Mouse (Mus musculus): Measurements from ENCODE around the gene Rps19bp1.

Rps19bp1 gene

DNA sequence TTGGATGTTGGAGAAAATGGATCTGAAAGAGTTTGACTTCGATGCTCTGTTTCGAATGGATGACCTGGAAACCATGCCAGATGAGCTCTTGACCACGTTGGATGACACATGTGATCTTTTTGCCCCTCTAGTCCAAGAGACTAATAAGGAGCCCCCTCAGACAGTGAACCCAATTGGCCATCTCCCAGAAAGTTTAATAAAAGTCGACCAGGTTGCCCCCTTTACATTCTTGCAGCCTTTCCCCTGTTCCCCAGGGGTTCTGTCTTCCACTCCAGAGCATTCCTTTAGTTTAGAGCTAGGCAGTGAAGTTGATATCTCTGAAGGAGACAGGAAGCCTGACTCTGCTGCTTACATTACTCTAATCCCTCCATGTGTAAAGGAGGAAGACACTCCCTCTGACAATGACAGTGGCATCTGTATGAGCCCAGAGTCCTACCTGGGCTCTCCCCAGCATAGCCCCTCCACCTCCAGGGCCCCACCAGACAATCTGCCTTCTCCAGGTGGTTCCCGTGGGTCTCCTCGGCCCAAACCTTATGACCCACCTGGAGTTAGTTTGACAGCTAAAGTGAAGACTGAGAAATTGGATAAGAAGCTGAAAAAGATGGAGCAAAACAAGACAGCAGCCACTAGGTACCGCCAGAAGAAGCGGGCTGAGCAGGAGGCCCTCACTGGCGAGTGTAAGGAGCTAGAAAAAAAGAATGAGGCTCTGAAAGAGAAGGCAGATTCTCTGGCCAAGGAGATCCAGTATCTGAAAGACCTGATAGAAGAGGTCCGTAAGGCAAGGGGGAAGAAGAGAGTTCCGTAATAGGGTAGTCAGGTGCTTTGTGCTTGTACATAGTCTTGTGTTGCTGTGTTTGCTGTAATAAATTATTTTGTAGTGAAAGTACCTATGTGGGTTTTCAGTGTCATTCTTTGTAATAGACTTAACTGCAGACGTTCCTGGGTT is 7.2 kb downstream of the Rps19bp1 start:
- in situ Hi-C loops (cut with MboI, MseI): no loop called here

DNA sequence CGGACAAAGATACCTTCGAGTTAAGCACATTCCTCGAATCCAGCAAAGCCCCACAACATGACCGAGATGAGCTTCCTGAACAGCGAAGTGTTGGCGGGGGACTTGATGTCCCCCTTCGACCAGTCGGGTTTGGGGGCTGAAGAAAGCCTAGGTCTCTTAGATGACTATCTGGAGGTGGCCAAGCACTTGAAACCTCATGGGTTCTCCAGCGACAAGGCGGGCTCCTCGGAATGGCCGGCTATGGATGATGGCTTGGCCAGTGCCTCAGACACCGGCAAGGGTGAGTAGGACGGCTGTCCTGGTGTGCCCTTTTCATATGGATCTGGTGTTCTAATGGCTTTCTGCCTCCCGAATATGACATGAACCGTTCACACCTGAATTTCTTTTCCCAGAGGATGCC is 7.9 kb downstream of the Rps19bp1 start:
- in situ Hi-C loops (cut with MboI, MseI): no loop called here

DNA sequence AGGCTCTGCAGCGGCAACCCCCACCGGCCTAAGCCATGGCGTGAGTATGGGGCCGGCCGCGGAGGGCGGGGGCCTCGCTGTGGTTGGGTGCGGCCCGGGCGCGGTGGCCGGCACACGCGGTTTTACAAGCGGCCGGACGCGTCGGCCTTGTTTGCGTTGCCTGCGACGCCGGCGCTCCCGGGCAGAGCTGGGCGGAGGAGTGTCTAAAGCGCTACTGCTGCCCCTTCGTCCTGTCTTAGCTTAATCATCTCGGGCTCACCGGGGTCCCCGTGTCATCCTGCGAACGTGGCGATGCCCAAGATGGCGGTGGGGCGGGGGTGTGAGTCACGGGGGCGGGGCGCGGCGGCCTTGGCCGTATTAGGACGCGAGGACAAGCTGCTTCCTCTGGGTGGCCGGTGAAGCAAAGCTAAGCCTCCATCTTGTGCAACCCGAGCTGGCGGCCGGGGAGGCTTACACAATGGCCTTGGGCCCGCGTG is 8.4 kb downstream of the Rps19bp1 start:
- in situ Hi-C loops (cut with MboI, MseI): no loop called here

GRCm38 (mm10) chr15:80254847-80255645 is 9.1 kb downstream of the Rps19bp1 start, which contains the start of gene Atf4:
Gene Atf4 (plus strand): TSS chr15:80255184.
- in situ Hi-C loops (cut with MboI, MseI): no loop called here

- in situ Hi-C loops (cut with MboI, MseI): no loop called here
Measured at GRCm38 (mm10) chr15:80254207-80254606, 9.9 kb downstream of the Rps19bp1 start.

GRCm38 (mm10) chr15:80253530-80253929 is 10.6 kb downstream of the Rps19bp1 start:
- in situ Hi-C loops (cut with MboI, MseI): no loop called here

GRCm38 (mm10) chr15:80250586-80250985 is 13.5 kb downstream of the Rps19bp1 start:
- in situ Hi-C loops (cut with MboI, MseI): no loop called here

DNA sequence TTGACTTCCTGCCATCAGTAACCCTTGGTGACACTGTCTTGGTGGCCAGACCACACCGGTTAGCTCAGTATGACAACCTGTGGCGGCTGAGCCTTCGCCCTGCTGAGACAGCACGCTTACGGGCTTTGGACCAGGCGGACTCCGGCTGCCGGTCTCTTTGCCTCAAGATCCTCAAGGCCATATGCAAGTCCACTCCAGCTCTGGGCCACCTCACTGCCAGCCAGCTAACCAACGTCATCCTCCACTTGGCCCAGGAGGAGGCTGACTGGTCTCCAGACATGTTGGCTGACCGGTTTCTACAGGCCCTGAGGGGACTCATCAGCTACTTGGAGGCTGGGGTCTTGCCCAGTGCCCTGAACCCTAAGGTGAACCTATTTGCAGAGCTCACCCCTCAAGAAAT is 14.4 kb downstream of the Rps19bp1 start:
- in situ Hi-C loops (cut with MboI, MseI): loop anchor here (25.0 kb wide), 1 partner anchor 1163 kb away; the partner anchor contains the start of genes Dnajb7, St13 and Xpnpep3

- in situ Hi-C loops (cut with MboI, MseI): loop anchor here (25.0 kb wide), 1 partner anchor 1164 kb away; the partner anchor contains the start of genes Dnajb7, St13 and Xpnpep3
Measured at GRCm38 (mm10) chr15:80248596-80248995, 15.5 kb downstream of the Rps19bp1 start.

DNA sequence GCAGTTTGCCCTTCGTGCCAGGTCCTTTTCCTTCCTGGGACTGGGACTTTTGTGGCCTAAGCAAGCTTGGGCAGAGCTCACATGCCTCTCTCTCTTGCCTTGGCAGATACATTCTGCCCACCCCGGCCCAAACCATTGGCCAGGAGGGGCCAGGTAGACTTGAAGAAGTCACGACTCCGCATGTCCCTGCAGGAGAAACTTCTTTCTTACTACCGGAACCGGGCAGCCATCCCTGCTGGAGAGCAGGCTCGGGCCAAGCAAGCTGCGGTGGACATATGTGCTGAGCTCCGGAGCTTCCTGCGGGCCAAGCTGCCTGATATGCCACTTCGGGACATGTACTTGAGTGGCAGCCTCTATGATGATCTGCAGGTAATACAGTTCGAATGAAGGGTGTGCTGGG is 16.0 kb downstream of the Rps19bp1 start:
- in situ Hi-C loops (cut with MboI, MseI): loop anchor here (25.0 kb wide), 1 partner anchor 1164 kb away; the partner anchor contains the start of genes Dnajb7, St13 and Xpnpep3

DNA sequence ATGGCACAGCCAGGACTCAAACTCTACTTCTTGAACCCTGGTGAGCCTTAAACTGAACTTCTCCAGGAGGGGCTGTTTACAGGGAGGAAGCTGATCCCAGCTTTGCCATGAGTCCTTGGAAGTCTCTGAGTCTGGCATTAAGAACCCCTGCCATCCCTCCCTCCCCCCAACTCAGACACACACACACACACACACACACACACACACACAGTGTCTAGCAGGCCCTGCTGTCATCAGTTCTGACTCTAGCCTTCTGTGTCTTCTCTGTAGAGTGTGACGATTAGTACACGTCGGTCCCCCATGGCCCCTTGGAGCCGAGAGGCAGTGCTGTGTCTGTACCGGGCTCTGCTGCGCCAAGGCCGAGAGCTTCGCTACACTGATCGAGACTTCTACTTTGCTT is 28.6 kb downstream of the Rps19bp1 start, which contains the start of gene AC140267.1:
TSS of gene AC140267.1 (plus strand) at position 301 of the 400 bp plus-strand sequence.
- in situ Hi-C loops (cut with MboI, MseI): loop anchor here (25.0 kb wide), 1 partner anchor 1177 kb away; the partner anchor contains the start of genes Dnajb7, St13 and Xpnpep3

DNA sequence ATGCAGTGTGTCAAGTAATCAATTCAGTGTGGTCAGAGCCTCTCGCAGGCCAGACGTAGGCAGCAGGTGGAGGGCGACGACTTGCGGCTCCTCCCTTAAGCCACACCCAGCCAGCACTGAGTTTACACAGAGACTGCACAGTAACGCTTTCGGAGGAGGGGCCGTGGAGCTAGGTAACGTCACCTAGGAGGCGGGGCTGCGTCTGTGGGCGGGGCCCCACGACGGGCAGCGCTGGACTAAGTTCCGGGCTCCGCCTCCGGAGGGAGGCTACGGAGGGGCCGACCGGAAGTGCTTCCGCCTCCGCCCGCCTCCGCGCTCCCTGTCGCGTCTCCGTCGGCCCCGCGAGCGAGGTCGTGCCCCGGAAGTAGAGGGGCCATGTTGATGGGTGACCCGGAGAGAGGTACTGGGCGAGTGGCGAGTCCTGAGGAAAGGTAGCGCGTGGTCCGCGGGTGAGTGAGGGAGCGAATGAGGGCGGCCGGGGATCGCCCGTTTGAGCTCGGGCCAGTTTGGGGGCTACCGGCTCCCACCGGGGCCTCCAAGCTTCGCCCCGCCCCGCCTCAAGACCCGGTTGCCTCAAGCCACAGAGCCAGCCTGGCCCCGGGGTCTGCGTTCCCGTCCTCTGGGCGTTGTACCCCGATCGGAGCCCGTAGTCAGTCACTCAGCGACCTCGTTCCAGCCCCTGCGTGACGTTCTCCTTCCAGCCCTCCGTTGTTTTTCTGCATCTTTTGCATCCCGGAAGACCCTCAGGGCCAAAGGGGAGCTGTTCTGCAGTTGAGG is 30.2 kb downstream of the Rps19bp1 start, which contains the start of gene Mief1:
TSS of gene Mief1 (plus strand) at position 286 of the 777 bp plus-strand sequence.
- in situ Hi-C loops (cut with MboI, MseI): loop anchor here (5.0 to 25.0 kb wide), 2 partner anchors 82 to 1178 kb away; partner anchors contain the start of genes Dnajb7, St13 and Xpnpep3

GRCm38 (mm10) chr15:80233053-80233452 is 31.1 kb downstream of the Rps19bp1 start:
- in situ Hi-C loops (cut with MboI, MseI): loop anchor here (5.0 to 25.0 kb wide), 2 partner anchors 81 to 1179 kb away; partner anchors contain the start of genes Dnajb7, St13 and Xpnpep3

GRCm38 (mm10) chr15:80232331-80232730 is 31.8 kb downstream of the Rps19bp1 start:
- in situ Hi-C loops (cut with MboI, MseI): loop anchor here (5.0 to 25.0 kb wide), 2 partner anchors 80 to 1180 kb away; partner anchors contain the start of genes Dnajb7, St13 and Xpnpep3

- in situ Hi-C loops (cut with MboI, MseI): loop anchor here (25.0 kb wide), 1 partner anchor 1184 kb away; the partner anchor contains the start of genes Dnajb7, St13 and Xpnpep3
Measured at GRCm38 (mm10) chr15:80228071-80228800, 35.9 kb downstream of the Rps19bp1 start.

DNA sequence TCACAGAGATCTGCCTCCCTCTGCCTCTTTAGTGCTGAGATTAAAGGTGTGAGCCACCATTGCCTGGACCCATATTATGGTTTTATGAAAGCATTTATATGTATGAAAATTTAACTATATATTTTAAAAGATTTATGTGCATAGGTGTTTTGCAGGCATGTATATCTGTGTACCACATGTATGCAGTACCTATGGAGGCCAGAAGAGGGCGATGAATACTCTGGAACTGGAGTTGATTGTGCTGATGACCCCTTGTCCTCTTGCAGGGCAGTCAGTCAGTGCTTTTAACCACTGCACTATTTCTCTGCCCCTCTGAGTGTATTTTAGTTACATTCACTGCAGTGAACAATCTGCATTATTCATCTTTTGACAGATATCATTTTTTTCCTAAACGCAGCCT is 38.3 kb downstream of the Rps19bp1 start:
- in situ Hi-C loops (cut with MboI, MseI): loop anchor here (25.0 kb wide), 1 partner anchor 1187 kb away; the partner anchor contains the start of genes Dnajb7, St13 and Xpnpep3

DNA sequence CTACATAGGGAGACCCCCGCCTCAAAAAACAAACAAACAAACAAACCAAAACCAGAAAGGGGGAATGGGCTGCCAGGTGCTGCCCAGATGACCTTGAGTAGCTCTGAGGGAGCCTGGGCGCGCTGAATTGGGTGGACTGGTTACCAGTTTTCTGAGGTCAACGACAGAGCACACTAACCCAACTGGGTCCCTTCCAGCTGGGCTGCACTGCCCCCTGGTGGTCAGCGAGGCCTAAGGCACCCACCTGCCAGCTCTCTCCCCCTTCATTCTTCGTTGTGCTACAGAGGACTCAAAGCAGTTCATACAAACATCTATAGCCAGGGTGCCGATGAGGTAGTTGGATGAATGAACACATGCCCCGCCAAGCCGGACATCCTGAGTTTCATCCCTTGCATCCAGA is 38.9 kb downstream of the Rps19bp1 start:
- in situ Hi-C loops (cut with MboI, MseI): loop anchor here (25.0 kb wide), 1 partner anchor 1187 kb away; the partner anchor contains the start of genes Dnajb7, St13 and Xpnpep3

GRCm38 (mm10) chr15:80223751-80224150 is 40.4 kb downstream of the Rps19bp1 start:
- in situ Hi-C loops (cut with MboI, MseI): no loop called here

GRCm38 (mm10) chr15:80221031-80221430 is 43.1 kb downstream of the Rps19bp1 start:
- in situ Hi-C loops (cut with MboI, MseI): no loop called here
